Mouse (Mus musculus): ENCODE results near the gene Tspan15. TPM values are rescaled to one million over a fixed set of nuclear protein-coding genes. Genes with fewer than 3 reads are reported as not detected.

Tspan15 gene
- polyA plus RNA-seq, 1 experiment from 2014 or later, result 17.0 TPM

GRCm38 (mm10) chr10:62215169-62215616 lies 15.9 kb downstream of the Tspan15 start:
- 50% methylated on average over 5 of the region's 5 CpGs for WGBS
- H3K9ac ChIP-seq, result no peak overlapping the region
- no peaks in the 10 kb centered on the region for H3K9me3 ChIP-seq (replicated peaks)
- H3K36me3 ChIP-seq, result no peaks in the 10 kb centered on the region
- no peaks in the 10 kb centered on the region for H3K27me3 ChIP-seq
- H3K27ac ChIP-seq (replicated peaks), result no peak overlapping the region
- H3K4me2 ChIP-seq (replicated peaks), result no peak overlapping the region
- no peaks in the 10 kb centered on the region for H3K4me1 ChIP-seq
- no peak overlapping the region for H3K4me3 ChIP-seq (replicated peaks)
- no peak for ATAC-seq (ENCODE audit: insufficient number of reproducible peaks, low FRiP score, low TSS enrichment, low read depth)

- Histone ChIP-seq H3K36me3 (no peaks in the 10 kb centered on the region), H3K4me2 (replicated peaks) (no peak overlapping the region), H3K4me1 (no peaks in the 10 kb centered on the region), H3K27me3 (no peaks in the 10 kb centered on the region), H3K4me3 (replicated peaks) (no peak overlapping the region), H3K9me3 (replicated peaks) (no peaks in the 10 kb centered on the region), H3K27ac (replicated peaks) (no peak overlapping the region), H3K9ac (no peak overlapping the region)
- no peak for ATAC-seq (ENCODE audit: insufficient number of reproducible peaks, low FRiP score, low TSS enrichment, low read depth)
- WGBS, result 71% methylated on average over 6 of the region's 6 CpGs
These were observed 19.7 kb downstream of the Tspan15 start for GRCm38 (mm10) chr10:62211310-62211709.

- no peak overlapping the region for H3K4me2 ChIP-seq (replicated peaks)
- no peak for ATAC-seq (ENCODE audit: insufficient number of reproducible peaks, low FRiP score, low TSS enrichment, low read depth)
- H3K9me3 ChIP-seq (replicated peaks), result no peaks in the 10 kb centered on the region
- H3K27me3 ChIP-seq, result no peaks in the 10 kb centered on the region
- H3K9ac ChIP-seq, result no peak overlapping the region
- H3K27ac ChIP-seq (replicated peaks), result no peak overlapping the region
- H3K36me3 ChIP-seq, result no peaks in the 10 kb centered on the region
- no peaks in the 10 kb centered on the region for H3K4me1 ChIP-seq
- no peak overlapping the region for H3K4me3 ChIP-seq (replicated peaks)
- 51% methylated on average over 10 of the region's 10 CpGs for WGBS
These were observed 22.7 kb downstream of the Tspan15 start for GRCm38 (mm10) chr10:62208241-62208896.

GRCm38 (mm10) chr10:62202574-62202973 lies 28.5 kb downstream of the Tspan15 start:
- Histone ChIP-seq H3K9me3 (replicated peaks) (no peaks in the 10 kb centered on the region), H3K36me3 (no peaks in the 10 kb centered on the region), H3K9ac (no peak overlapping the region), H3K4me3 (replicated peaks) (no peak overlapping the region), H3K4me2 (replicated peaks) (no peak overlapping the region), H3K27ac (replicated peaks) (no peak overlapping the region), H3K4me1 (no peaks in the 10 kb centered on the region), H3K27me3 (no peaks in the 10 kb centered on the region)
- 82% methylated on average over 6 of the region's 6 CpGs for WGBS
- no peak for ATAC-seq (ENCODE audit: insufficient number of reproducible peaks, low FRiP score, low TSS enrichment, low read depth)

GRCm38 (mm10) chr10:62198891-62199290 lies 32.2 kb downstream of the Tspan15 start:
- ATAC-seq (ENCODE audit: insufficient number of reproducible peaks, low FRiP score, low TSS enrichment, low read depth), result no peak

GRCm38 (mm10) chr10:62197403-62197802 lies 33.6 kb downstream of the Tspan15 start:
- Histone ChIP-seq H3K4me2 (replicated peaks) (no peak overlapping the region), H3K4me1 (peaks cover 3% of the 10 kb centered on the region; the same call in 1 of the 2 replicates), H3K36me3 (no peaks in the 10 kb centered on the region), H3K9ac (no peak overlapping the region), H3K9me3 (replicated peaks) (no peaks in the 10 kb centered on the region), H3K27ac (replicated peaks) (no peak overlapping the region), H3K27me3 (no peaks in the 10 kb centered on the region), H3K4me3 (replicated peaks) (no peak overlapping the region)
- WGBS, result 63% methylated on average over 4 of the region's 4 CpGs
- ATAC-seq (ENCODE audit: insufficient number of reproducible peaks, low FRiP score, low TSS enrichment, low read depth), result no peak

More at GRCm38 (mm10) chr10:62198891-62199290, 32.2 kb downstream of the Tspan15 start:
- Histone ChIP-seq H3K4me1 (no peaks in the 10 kb centered on the region; the same call in 1 of the 2 replicates), H3K4me2 (replicated peaks) (no peak overlapping the region), H3K4me3 (replicated peaks) (no peak overlapping the region), H3K36me3 (no peaks in the 10 kb centered on the region), H3K27me3 (no peaks in the 10 kb centered on the region), H3K9me3 (replicated peaks) (no peaks in the 10 kb centered on the region), H3K27ac (replicated peaks) (no peak overlapping the region), H3K9ac (no peak overlapping the region)
- 59% methylated on average over 1 of the region's 1 CpGs for WGBS

GRCm38 (mm10) chr10:62195376-62195775 lies 35.7 kb downstream of the Tspan15 start:
- 42% methylated on average over 7 of the region's 7 CpGs for WGBS
- Histone ChIP-seq H3K27me3 (no peaks in the 10 kb centered on the region), H3K4me3 (replicated peaks) (no peak overlapping the region), H3K4me2 (replicated peaks) (no peak overlapping the region), H3K9me3 (replicated peaks) (no peaks in the 10 kb centered on the region), H3K9ac (no peak overlapping the region), H3K36me3 (no peaks in the 10 kb centered on the region), H3K4me1 (peaks cover 4% of the 10 kb centered on the region; the same call in 1 of the 2 replicates), H3K27ac (replicated peaks) (no peak overlapping the region)
- ATAC-seq (ENCODE audit: insufficient number of reproducible peaks, low FRiP score, low TSS enrichment, low read depth), result peak; percentile 22; the same call in 1 of the 2 replicates

GRCm38 (mm10) chr10:62194946-62195345 lies 36.1 kb downstream of the Tspan15 start:
- WGBS, result 69% methylated on average over 6 of the region's 6 CpGs
- no peak overlapping the region for H3K27ac ChIP-seq (replicated peaks)
- no peaks in the 10 kb centered on the region for H3K36me3 ChIP-seq
- no peak overlapping the region for H3K4me2 ChIP-seq (replicated peaks)
- H3K27me3 ChIP-seq, result no peaks in the 10 kb centered on the region
- no peak for ATAC-seq (ENCODE audit: insufficient number of reproducible peaks, low FRiP score, low TSS enrichment, low read depth)
- H3K4me1 ChIP-seq, result peaks cover 8% of the 10 kb centered on the region
- no peaks in the 10 kb centered on the region for H3K9me3 ChIP-seq (replicated peaks)
- H3K9ac ChIP-seq, result no peak overlapping the region
- H3K4me3 ChIP-seq (replicated peaks), result no peak overlapping the region

- ATAC-seq (ENCODE audit: insufficient number of reproducible peaks, low FRiP score, low TSS enrichment, low read depth), result no peak
These were observed 36.6 kb downstream of the Tspan15 start for GRCm38 (mm10) chr10:62194461-62194860.

GRCm38 (mm10) chr10:62194043-62194442 lies 37.0 kb downstream of the Tspan15 start:
- WGBS, result 84% methylated on average over 6 of the region's 6 CpGs
- Histone ChIP-seq H3K9me3 (replicated peaks) (no peaks in the 10 kb centered on the region), H3K9ac (no peak overlapping the region), H3K4me2 (replicated peaks) (no peak overlapping the region), H3K36me3 (no peaks in the 10 kb centered on the region), H3K27me3 (no peaks in the 10 kb centered on the region), H3K4me3 (replicated peaks) (no peak overlapping the region), H3K27ac (replicated peaks) (no peak overlapping the region), H3K4me1 (peaks cover 10% of the 10 kb centered on the region)
- no peak for ATAC-seq (ENCODE audit: insufficient number of reproducible peaks, low FRiP score, low TSS enrichment, low read depth)

More at GRCm38 (mm10) chr10:62194461-62194860, 36.6 kb downstream of the Tspan15 start:
- H3K4me3 ChIP-seq (replicated peaks), result no peak overlapping the region
- H3K4me2 ChIP-seq (replicated peaks), result no peak overlapping the region
- peaks cover 10% of the 10 kb centered on the region for H3K4me1 ChIP-seq
- H3K9ac ChIP-seq, result no peak overlapping the region
- no peaks in the 10 kb centered on the region for H3K27me3 ChIP-seq
- WGBS, result 67% methylated on average over 5 of the region's 5 CpGs
- no peaks in the 10 kb centered on the region for H3K36me3 ChIP-seq
- H3K9me3 ChIP-seq (replicated peaks), result no peaks in the 10 kb centered on the region
- no peak overlapping the region for H3K27ac ChIP-seq (replicated peaks)

- Histone ChIP-seq H3K27me3 (no peaks in the 10 kb centered on the region), H3K4me1 (peaks cover 10% of the 10 kb centered on the region), H3K36me3 (no peaks in the 10 kb centered on the region), H3K9me3 (replicated peaks) (no peaks in the 10 kb centered on the region), H3K4me2 (replicated peaks) (no peak overlapping the region), H3K27ac (replicated peaks) (no peak overlapping the region), H3K4me3 (replicated peaks) (no peak overlapping the region), H3K9ac (no peak overlapping the region)
- ATAC-seq (ENCODE audit: insufficient number of reproducible peaks, low FRiP score, low TSS enrichment, low read depth), result no peak; the same call in 1 of the 2 replicates
- WGBS, result 59% methylated on average over 9 of the region's 9 CpGs
These were observed 38.3 kb downstream of the Tspan15 start for GRCm38 (mm10) chr10:62192701-62193157.

- Histone ChIP-seq H3K27ac (replicated peaks) (no peak overlapping the region), H3K9me3 (replicated peaks) (no peaks in the 10 kb centered on the region), H3K4me3 (replicated peaks) (no peak overlapping the region), H3K27me3 (no peaks in the 10 kb centered on the region), H3K4me2 (replicated peaks) (no peak overlapping the region), H3K4me1 (peaks cover 10% of the 10 kb centered on the region), H3K36me3 (no peaks in the 10 kb centered on the region), H3K9ac (no peak overlapping the region)
- no peak for ATAC-seq (ENCODE audit: insufficient number of reproducible peaks, low FRiP score, low TSS enrichment, low read depth)
- WGBS, result 89% methylated on average over 7 of the region's 7 CpGs
These were observed 40.2 kb downstream of the Tspan15 start for GRCm38 (mm10) chr10:62190821-62191220.

All from embryonic facial prominence, embryonic 15.5 days (tissue).